Mouse (Mus musculus) large intestine, adult 2 months (tissue): ENCODE results near the gene Olfr224. TPM values are rescaled to one million over a fixed set of nuclear protein-coding genes. Genes with fewer than 3 reads are reported as not detected.
"Not testable (repeated sequence)": the region's sequence is repeated elsewhere in the genome, so short reads cannot be mapped to it uniquely, and the experiment has no call there.

Source experiments
- DNase-seq: peaks from one replicate; pipeline ENCODE4 v3.0.0-alpha.2; 2012; ENCODE audit warnings: low read depth, low spot score
- WGBS: fragments of 180-500 bp; shearing (Covaris S2); methylation state at CpG from one replicate; pipeline ENCODE4 v1.1.7; 2018; 5-methylcytosine and 5-hydroxymethylcytosine counted together
- polyA plus RNA-seq: library from polyadenylated mRNA; depleted of rRNA; stranded (reverse); fragments of >200 nt; gene quantifications from 2 replicates; pipeline ENCODE4 v1.2.3, GENCODE M21; 2012; rRNA removed

The Olfr224 gene
- polyA plus RNA-seq, 1 experiment, result not detected

GRCm38 (mm10) chr11:58534736-58535135, 35.6 kb downstream of the Olfr224 start, which contains the start of gene Olfr330:
TSS of gene Olfr330 (minus strand) at chr11:58534836.
- not testable (repeated sequence) for DNase-seq

GRCm38 (mm10) chr11:58519756-58520155, 50.6 kb downstream of the Olfr224 start:
- DNase-seq, result not testable (repeated sequence)
- WGBS, result 87% methylated on average over 7 of the region's 9 CpGs

GRCm38 (mm10) chr11:58518916-58519315, 51.4 kb downstream of the Olfr224 start:
- DNase-seq, result not testable (repeated sequence)
- WGBS, result 94% methylated on average over 18 of the region's 18 CpGs

Other genes starting within 250 kb of the Olfr224 start
- gene Zfp672, start 240.2 kb downstream of the Olfr224 start, polyA plus RNA-seq, result 16.6 and 20.8 TPM in 2 replicates
- gene Sh3bp5l, start 239.8 kb downstream of the Olfr224 start, polyA plus RNA-seq, result 26.7 and 27.6 TPM in 2 replicates
- 6,429 and 6,795 TPM in 2 replicates for gene Lypd8, start 191.5 kb downstream of the Olfr224 start, polyA plus RNA-seq
- 19.1 and 114 TPM in 2 replicates for gene 1810065E05Rik, start 149.4 kb downstream of the Olfr224 start, polyA plus RNA-seq
- not detected in 2 replicates for gene Gm12253, start 138.0 kb downstream of the Olfr224 start, polyA plus RNA-seq
- not detected in 2 replicates for gene Lypd9, start 117.6 kb downstream of the Olfr224 start, polyA plus RNA-seq
- not detected in 2 replicates for gene Olfr30, start 108.3 kb downstream of the Olfr224 start, polyA plus RNA-seq
- not detected in 2 replicates for gene Olfr332, start 78.0 kb downstream of the Olfr224 start, polyA plus RNA-seq
- gene Olfr331, start 68.0 kb downstream of the Olfr224 start, polyA plus RNA-seq, result not detected in 2 replicates
- not detected in 2 replicates for gene Olfr330, start 35.7 kb downstream of the Olfr224 start, polyA plus RNA-seq
- gene Olfr329-ps, start 24.1 kb downstream of the Olfr224 start, polyA plus RNA-seq, result not detected in 2 replicates
- not detected in 2 replicates for gene Olfr328, start 14.9 kb downstream of the Olfr224 start, polyA plus RNA-seq
- not detected in 2 replicates for gene Olfr325, start 7.2 kb upstream of the Olfr224 start, polyA plus RNA-seq
- not detected in 2 replicates for gene Olfr324, start 24.6 kb upstream of the Olfr224 start, polyA plus RNA-seq
- 166 and 238 TPM in 2 replicates for gene 2210407C18Rik, start 45.5 kb upstream of the Olfr224 start, polyA plus RNA-seq
- 0.43 TPM in 1 of 2 replicates, not detected in the other for gene Olfr323, start 59.9 kb upstream of the Olfr224 start, polyA plus RNA-seq
- 0.09 and 0.10 TPM in 2 replicates for gene Trim58, start 69.9 kb upstream of the Olfr224 start, polyA plus RNA-seq
- not detected in 2 replicates for gene Olfr322, start 88.2 kb upstream of the Olfr224 start, polyA plus RNA-seq
- not detected in 2 replicates for gene Olfr320, start 110.5 kb upstream of the Olfr224 start, polyA plus RNA-seq
- not detected in 2 replicates for gene Olfr319, start 128.6 kb upstream of the Olfr224 start, polyA plus RNA-seq
- not detected in 2 replicates for gene Olfr318, start 153.5 kb upstream of the Olfr224 start, polyA plus RNA-seq
- gene Olfr317, start 168.7 kb upstream of the Olfr224 start, polyA plus RNA-seq, result not detected in 2 replicates
- gene Olfr316, start 182.2 kb upstream of the Olfr224 start, polyA plus RNA-seq, result not detected in 2 replicates
- not detected in 2 replicates for gene Olfr315, start 202.6 kb upstream of the Olfr224 start, polyA plus RNA-seq
- not detected in 2 replicates for gene Olfr314, start 212.4 kb upstream of the Olfr224 start, polyA plus RNA-seq
- gene Fam183b, start 231.4 kb upstream of the Olfr224 start, polyA plus RNA-seq, result 1.3 and 3.1 TPM in 2 replicates
- not detected in 2 replicates for gene Olfr313, start 244.4 kb upstream of the Olfr224 start, polyA plus RNA-seq